16 mouse cellular contexts compared by ENCODE assay signal in genomic region chr5:136108486-136108885, GRCm38 (mm10). TPM values are rescaled to one million over a fixed set of nuclear protein-coding genes. Genes with fewer than 3 reads are reported as not detected.
"Had no signal": no experiment of that assay in that cellular context is flagged by ENCODE, and none has a peak within 500 bp of the region (broad histone marks: within the 10 kb centered on the region; RNA-seq: fewer than 3 reads in every experiment).

No protein-coding gene starts in this region.

- DNase-seq: kidney, postnatal 14 days; kidney, postnatal 4 days; left cerebral cortex, postnatal 4 days; liver, postnatal 0 days; lung, embryonic 14.5 days; midbrain, embryonic 14.5 days; thymus, postnatal 25 days had no signal

- H3K4me1 ChIP-seq: limb, embryonic 12.5 days; limb, embryonic 15.5 days had no signal

- H3K27ac ChIP-seq: limb, embryonic 12.5 days; limb, embryonic 15.5 days; liver, embryonic 14.5 days; stomach, postnatal 0 days had no signal

- H3K36me3 ChIP-seq: limb, embryonic 12.5 days had no signal

- H3K27me3 ChIP-seq: limb, embryonic 15.5 days had no signal

- H3K4me3 ChIP-seq: limb, embryonic 12.5 days; limb, embryonic 15.5 days had no signal

- H3K9me3 ChIP-seq: limb, embryonic 15.5 days had no signal

RNA-seq across cellular contexts. Expression of gene Upk3bl, which starts 54.2 kb away (rescaled TPM):
- total RNA-seq: layer of hippocampus, postnatal 14 days; left cerebral cortex, postnatal 14 days; left cerebral cortex, postnatal 4 days; midbrain, postnatal 0 days had no signal
- polyA plus RNA-seq: liver, postnatal 0 days; midbrain, embryonic 14.5 days; midbrain, postnatal 0 days; neural tube, embryonic 14.5 days; spleen, adult 2 months had no signal
